Mouse (Mus musculus) heart, postnatal 0 days (tissue): ENCODE results near the gene Plcb1. TPM values are rescaled to one million over a fixed set of nuclear protein-coding genes. Genes with fewer than 3 reads are reported as not detected.
A peak's percentile ranks its signal among the peaks of the same experiment; 100 is the strongest.

ENCODE experiments used
- ATAC-seq: fragments of 200-750 bp; cut with Nextera tagmentation; 2 replicates; pipeline ENCODE4 v1.8.0; 2017; ENCODE audit warnings: low read depth, moderate number of reproducible peaks, moderate library complexity; ENCODE audit not compliant: insufficient read depth
- DNase-seq: peaks from one replicate; pipeline ENCODE4 v3.0.0-alpha.2; 2016; ENCODE audit warnings: low spot score
- H3K27ac ChIP-seq: fragments of 300-500 bp; sonication (generic); 2 replicates; pipeline ENCODE4 v1.5.1; 2014; ENCODE audit warnings: low read depth, mild to moderate bottlenecking
- H3K27me3 ChIP-seq: fragments of 300-500 bp; sonication (generic); 2 replicates; pipeline ENCODE4 v1.6.1; 2014; ENCODE audit warnings: low read length, mixed read lengths; ENCODE audit not compliant: control insufficient read depth, insufficient read depth
- H3K36me3 ChIP-seq: fragments of 300-500 bp; sonication (generic); replicated peaks from 2 replicates; pipeline ENCODE4 v1.6.1; 2014; ENCODE audit warnings: low read length, mixed read lengths; ENCODE audit not compliant: control insufficient read depth, insufficient read depth
- H3K4me1 ChIP-seq: fragments of 300-500 bp; sonication (generic); 2 replicates; pipeline ENCODE4 v1.6.1; 2014; ENCODE audit warnings: antibody characterized with exemption; ENCODE audit not compliant: control insufficient read depth, insufficient read depth
- H3K4me2 ChIP-seq: fragments of 300-500 bp; sonication (generic); 2 replicates; pipeline ENCODE4 v1.6.1; 2014; ENCODE audit warnings: low read depth, mild to moderate bottlenecking, low read length, moderate library complexity
- H3K4me3 ChIP-seq: fragments of 300-500 bp; sonication (generic); 2 replicates; pipeline ENCODE4 v1.5.1; 2014; ENCODE audit warnings: low read depth, low read length
- H3K9ac ChIP-seq: fragments of 300-500 bp; sonication (generic); replicated peaks from 2 replicates; pipeline ENCODE4 v1.6.1; 2014; ENCODE audit warnings: low read depth, low read length, mixed read lengths
- H3K9me3 ChIP-seq: fragments of 300-500 bp; sonication (generic); replicated peaks from 2 replicates; pipeline ENCODE4 v1.6.1; 2016; ENCODE audit warnings: low read length; ENCODE audit not compliant: control insufficient read depth
- CTCF ChIP-seq: IDR thresholded peaks from 2 replicates; pipeline ENCODE4 v1.5.1; 2016; ENCODE audit warnings: antibody characterized with exemption, control low read depth, low read depth
- EP300 ChIP-seq: IDR thresholded peaks from 2 replicates; pipeline ENCODE4 v1.6.1; 2016; ENCODE audit warnings: antibody characterized with exemption, low read depth
- WGBS: fragments of 180-500 bp; shearing (Covaris S2); extraction: QIAGEN DNeasy Blood & Tissue Kit; methylation state at CpG from one replicate; pipeline ENCODE4 v1.1.7; 2014; 5-methylcytosine and 5-hydroxymethylcytosine counted together
- polyA plus RNA-seq: library from polyadenylated mRNA; unstranded; fragments of >200 nt; fragmentation: Nextera tagmentation; extraction: Ambion mirVana; gene quantifications from 2 replicates; pipeline ENCODE4 v1.2.1, GENCODE M21; 2015
- total RNA-seq: library from RNA; depleted of rRNA; stranded (reverse); fragments of >200 nt; gene quantifications from 2 replicates; pipeline ENCODE4 v1.2.3, GENCODE M21; 2014; ENCODE audit warnings: low replicate concordance

The Plcb1 gene
- total and polyA plus RNA-seq, 2 experiments from 2014 or later: 3.4 to 3.5 TPM

DNA sequence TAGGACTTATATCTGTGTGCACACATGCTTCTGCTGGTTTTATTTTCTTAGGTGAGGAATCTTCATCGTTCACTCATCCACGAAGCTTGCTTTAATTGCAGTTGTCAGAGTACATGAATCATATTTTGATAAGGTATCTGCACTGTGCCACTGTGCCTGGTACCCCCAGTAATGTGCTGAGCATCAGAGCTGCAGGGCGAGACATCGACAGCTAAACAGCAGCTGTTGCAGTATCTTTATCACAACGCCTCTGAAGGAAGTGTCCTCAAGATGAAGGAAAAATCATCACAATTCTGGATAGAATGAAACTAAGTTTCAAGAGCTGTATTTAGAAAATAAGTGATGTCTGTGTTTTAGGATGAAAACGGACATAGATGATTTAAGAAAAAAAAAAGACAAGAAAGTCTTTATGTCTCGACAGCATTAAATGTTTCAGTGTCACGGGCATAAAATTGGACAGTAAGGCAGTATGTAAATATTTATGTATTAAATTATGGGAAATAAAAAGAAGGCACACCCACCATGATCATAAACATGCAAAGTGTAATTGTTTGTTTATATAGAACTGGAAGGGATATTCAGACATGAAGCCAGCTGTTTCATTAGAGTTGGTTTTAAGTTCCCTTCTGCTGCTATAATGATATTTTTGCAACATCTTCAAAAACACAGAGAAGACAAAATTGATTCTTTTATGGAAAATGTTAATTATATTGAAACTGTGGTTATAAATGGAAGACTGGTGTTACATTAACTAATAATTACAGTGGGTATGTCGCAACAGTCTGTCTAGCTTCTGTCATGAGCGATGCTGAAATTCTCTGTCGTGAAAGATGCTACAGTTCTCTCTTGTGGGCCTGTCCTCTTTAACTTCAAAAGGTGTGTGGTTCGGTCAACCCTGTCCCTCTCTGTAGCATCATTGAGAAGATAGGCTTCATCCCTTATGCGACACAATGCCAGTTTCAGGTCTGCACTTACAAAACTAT is 65.6 kb downstream of the Plcb1 start:
- H3K36me3 ChIP-seq: no peaks in the 10 kb centered on the region
- H3K27me3 ChIP-seq: no peaks in the 10 kb centered on the region
- 64% methylated on average over 13 of the region's 13 CpGs for WGBS
- H3K4me1 ChIP-seq: no peaks in the 10 kb centered on the region; the same call in 1 of the 2 replicates
- H3K9me3 ChIP-seq: no peaks in the 10 kb centered on the region
- DNase-seq (no peak), ATAC-seq (no peak)
- no peak for TF ChIP-seq EP300
- no peak for TF ChIP-seq CTCF
- H3K4me3 ChIP-seq: no peak overlapping the region
- no peak overlapping the region for H3K9ac ChIP-seq
- H3K4me2 ChIP-seq: no peak overlapping the region
- no peak overlapping the region for H3K27ac ChIP-seq

DNA sequence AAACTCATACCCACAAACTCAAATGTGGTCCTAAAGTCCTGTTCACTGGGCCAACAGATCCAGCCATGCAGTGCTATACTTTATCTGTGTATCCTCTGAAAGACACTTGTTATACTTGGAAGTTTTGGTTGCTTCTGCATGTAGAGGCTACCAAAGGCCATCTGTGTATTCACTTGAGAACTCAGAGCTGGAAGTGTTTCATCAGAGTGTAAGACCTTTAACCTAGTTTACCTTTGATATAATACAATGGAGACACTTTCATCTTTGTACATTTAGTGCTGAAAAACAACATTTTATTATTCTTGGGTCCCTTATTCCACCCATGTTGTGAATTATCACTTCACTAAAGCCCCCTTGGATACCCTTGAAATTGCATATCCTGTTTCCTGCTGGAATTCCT is 70.4 kb downstream of the Plcb1 start:
- Histone ChIP-seq H3K27ac (no peak overlapping the region), H3K9ac (no peak overlapping the region), H3K36me3 (no peaks in the 10 kb centered on the region), H3K4me3 (no peak overlapping the region), H3K4me2 (no peak overlapping the region), H3K27me3 (no peaks in the 10 kb centered on the region), H3K9me3 (no peaks in the 10 kb centered on the region), H3K4me1 (no peaks in the 10 kb centered on the region; the same call in 1 of the 2 replicates)
- ATAC-seq (no peak), DNase-seq (no peak)
- TF ChIP-seq EP300 (no peak), CTCF (no peak)

DNA sequence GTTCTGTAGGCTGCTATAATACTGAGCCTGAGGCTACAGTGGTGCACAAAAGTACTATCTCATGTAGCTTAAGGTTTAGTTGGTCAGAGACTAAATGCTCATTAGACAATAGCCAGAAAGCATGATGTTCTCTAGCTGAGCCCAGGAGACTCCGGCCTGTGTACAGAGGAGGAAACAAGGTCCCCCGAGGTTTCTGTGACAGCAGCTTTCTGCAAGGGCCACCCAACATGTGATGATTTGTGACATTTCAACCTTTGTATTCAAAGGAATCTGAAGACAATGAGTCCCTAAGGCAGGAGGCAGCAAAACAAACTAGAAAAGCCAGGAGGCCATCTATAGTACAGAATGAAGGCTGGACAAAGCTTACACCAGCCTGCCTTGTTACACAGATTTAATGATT is 70.8 kb downstream of the Plcb1 start:
- Histone ChIP-seq H3K9me3 (no peaks in the 10 kb centered on the region), H3K27ac (no peak overlapping the region), H3K9ac (no peak overlapping the region), H3K4me2 (no peak overlapping the region), H3K4me3 (no peak overlapping the region), H3K36me3 (no peaks in the 10 kb centered on the region), H3K4me1 (no peaks in the 10 kb centered on the region; the same call in 1 of the 2 replicates), H3K27me3 (no peaks in the 10 kb centered on the region)
- 41% methylated on average over 2 of the region's 2 CpGs for WGBS
- DNase-seq (no peak), ATAC-seq (no peak)
- TF ChIP-seq CTCF (no peak), EP300 (no peak)

DNA sequence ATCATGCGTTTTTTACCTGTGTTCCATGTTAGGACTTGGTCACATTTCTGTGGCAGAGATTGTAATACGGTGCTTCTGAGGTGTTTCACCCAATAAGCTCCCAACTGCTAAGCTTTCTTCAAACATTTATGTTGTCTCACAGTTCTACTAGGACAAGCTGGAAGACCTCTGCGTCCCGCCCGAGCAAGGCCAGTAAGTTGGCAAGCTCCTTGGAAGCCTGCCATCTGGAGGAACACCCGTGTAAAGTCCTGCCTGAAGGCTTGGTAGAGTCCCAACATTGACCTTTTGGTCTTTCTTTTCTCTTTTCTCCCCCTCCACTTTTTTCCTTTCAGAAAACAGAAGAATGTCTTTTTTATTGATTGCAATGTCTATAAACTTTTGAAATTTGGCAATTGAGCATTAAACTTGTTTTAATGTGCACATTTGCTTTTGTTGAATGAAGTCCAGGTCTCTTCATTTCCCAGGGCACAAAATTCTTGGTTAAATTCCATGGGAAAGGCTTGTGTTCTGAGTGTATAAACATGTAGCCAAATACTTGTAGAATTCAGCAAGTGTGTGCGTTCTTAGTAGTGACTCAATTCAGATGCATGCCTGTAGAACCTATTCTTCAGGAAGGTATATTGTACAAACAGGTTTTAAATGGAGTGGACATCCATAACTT is 79.2 kb downstream of the Plcb1 start:
- no peaks in the 10 kb centered on the region for H3K4me1 ChIP-seq
- H3K27me3 ChIP-seq: no peaks in the 10 kb centered on the region
- TF ChIP-seq EP300 (no peak), CTCF (peak; percentile 27; the same call in 1 of the 2 replicates)
- no peak overlapping the region for H3K27ac ChIP-seq
- no peak overlapping the region for H3K4me2 ChIP-seq
- DNase-seq: no peak
- no peaks in the 10 kb centered on the region for H3K36me3 ChIP-seq
- no peak overlapping the region for H3K4me3 ChIP-seq
- WGBS: 50% methylated on average over 7 of the region's 7 CpGs
- H3K9me3 ChIP-seq: no peaks in the 10 kb centered on the region
- no peak overlapping the region for H3K9ac ChIP-seq
- no peak for ATAC-seq

DNA sequence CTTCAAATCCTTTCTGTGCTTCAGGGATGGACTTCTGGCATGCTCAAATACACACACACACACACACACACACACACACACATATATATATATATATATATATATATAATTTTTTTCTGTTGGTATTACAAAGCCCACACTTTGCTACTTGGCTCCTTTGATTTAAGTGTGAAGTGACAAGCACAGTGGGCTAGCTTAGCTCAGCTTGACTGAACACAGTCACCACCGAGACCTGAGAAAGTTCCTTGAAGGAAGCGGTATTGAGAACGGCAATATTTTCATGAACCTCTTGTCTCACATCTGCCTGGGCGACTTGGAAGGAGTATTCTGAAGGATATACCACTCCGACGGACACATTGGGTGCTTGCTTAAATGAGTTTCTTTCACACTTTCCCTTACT is 81.5 kb downstream of the Plcb1 start:
- no peak overlapping the region for H3K9ac ChIP-seq
- 89% methylated on average over 6 of the region's 6 CpGs for WGBS
- no peaks in the 10 kb centered on the region for H3K36me3 ChIP-seq
- DNase-seq (no peak), ATAC-seq (no peak)
- H3K4me2 ChIP-seq: no peak overlapping the region
- H3K4me1 ChIP-seq: peaks cover 12% of the 10 kb centered on the region; the same call in 1 of the 2 replicates
- no peak overlapping the region for H3K4me3 ChIP-seq
- TF ChIP-seq CTCF (no peak), EP300 (no peak)
- no peak overlapping the region for H3K27ac ChIP-seq
- H3K9me3 ChIP-seq: no peaks in the 10 kb centered on the region
- H3K27me3 ChIP-seq: no peaks in the 10 kb centered on the region
